Mouse (Mus musculus): Measurements from ENCODE around the gene Myh7. TPM values are rescaled to one million over a fixed set of nuclear protein-coding genes. Genes with fewer than 3 reads are reported as not detected.
"Not testable (repeated sequence)": the region's sequence is repeated elsewhere in the genome, so short reads cannot be mapped to it uniquely, and the experiment has no call there.

Myh7 gene
- total RNA-seq, 4 experiments from 2014 or later: not detected

GRCm38 (mm10) chr14:54967874-54968273, 26.6 kb downstream of the Myh7 start:
- no peak for DNase-seq

- DNase-seq: no peak
Measured at GRCm38 (mm10) chr14:54966320-54966977, 28.0 kb downstream of the Myh7 start, which contains the start of gene Myh6. Gene Myh6, minus strand, starts transcription at chr14:54966927.

GRCm38 (mm10) chr14:54965631-54966030, 28.8 kb downstream of the Myh7 start:
- no peak for DNase-seq

GRCm38 (mm10) chr14:54965044-54965443, 29.4 kb downstream of the Myh7 start:
- DNase-seq: no peak

GRCm38 (mm10) chr14:54963727-54964126, 30.7 kb downstream of the Myh7 start:
- DNase-seq: no peak

GRCm38 (mm10) chr14:54962714-54963113, 31.7 kb downstream of the Myh7 start:
- DNase-seq: no peak

- DNase-seq: no peak
Measured at GRCm38 (mm10) chr14:54961487-54961886, 32.9 kb downstream of the Myh7 start.

- no peak for DNase-seq
Measured at GRCm38 (mm10) chr14:54960769-54961168, 33.7 kb downstream of the Myh7 start.

- not testable (repeated sequence) for DNase-seq
Measured at GRCm38 (mm10) chr14:54959853-54960613, 34.4 kb downstream of the Myh7 start.

- no peak for DNase-seq
Measured at GRCm38 (mm10) chr14:54959197-54959596, 35.2 kb downstream of the Myh7 start.

GRCm38 (mm10) chr14:54958503-54958902, 35.9 kb downstream of the Myh7 start:
- DNase-seq: no peak

GRCm38 (mm10) chr14:54956533-54956932, 37.9 kb downstream of the Myh7 start:
- no peak for DNase-seq

GRCm38 (mm10) chr14:54955481-54955880, 38.9 kb downstream of the Myh7 start:
- DNase-seq: no peak

- no peak for DNase-seq
Measured at GRCm38 (mm10) chr14:54954474-54954873, 40.0 kb downstream of the Myh7 start.

GRCm38 (mm10) chr14:54953664-54954206, 40.7 kb downstream of the Myh7 start:
- no peak for DNase-seq

- DNase-seq: no peak
Measured at GRCm38 (mm10) chr14:54951587-54951986, 42.8 kb downstream of the Myh7 start.

GRCm38 (mm10) chr14:54950493-54950892, 43.9 kb downstream of the Myh7 start:
- DNase-seq: no peak

GRCm38 (mm10) chr14:54948781-54949180, 45.6 kb downstream of the Myh7 start:
- no peak for DNase-seq

GRCm38 (mm10) chr14:54947008-54947407, 47.4 kb downstream of the Myh7 start:
- DNase-seq: not testable (repeated sequence)

GRCm38 (mm10) chr14:54945975-54946704, 48.3 kb downstream of the Myh7 start:
- DNase-seq: no peak

- no peak for DNase-seq
Measured at GRCm38 (mm10) chr14:54944939-54945338, 49.5 kb downstream of the Myh7 start.

GRCm38 (mm10) chr14:54943971-54944370, 50.5 kb downstream of the Myh7 start:
- no peak for DNase-seq

- DNase-seq: no peak
Measured at GRCm38 (mm10) chr14:54942479-54942878, 51.9 kb downstream of the Myh7 start.
